Mouse (Mus musculus) adrenal gland, postnatal 14 days (tissue): ENCODE measurements at regions not wholly inside any gene's neighbourhood (a gene's known extent, or its start where the extent isn't known, plus 50 kb on each side); places are given as distances from the start of the nearest gene placed in this dataset.

Experiments
- DNase-seq: peaks from one replicate; pipeline ENCODE4 v3.0.0; 2021; ENCODE audit warnings: mixed read lengths

DNA sequence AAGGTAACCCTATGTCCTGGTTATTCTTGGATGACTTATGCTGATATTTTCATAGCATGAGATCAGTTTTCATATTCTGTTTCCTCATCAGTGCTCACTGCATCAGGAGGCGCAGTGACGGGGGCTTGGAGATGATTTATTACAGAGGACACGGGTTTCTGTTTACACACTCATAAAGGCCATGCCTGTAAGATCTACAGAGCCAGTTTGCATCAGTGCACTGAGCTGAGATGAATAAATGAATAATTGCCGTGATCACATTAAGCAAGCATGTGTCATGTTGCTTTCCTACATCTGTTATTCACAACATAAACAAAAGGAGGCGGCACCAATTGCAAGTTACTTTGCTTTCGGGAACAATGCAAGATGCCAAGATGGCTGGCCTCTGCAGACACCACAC is 271.6 kb downstream of the Rnf144a start:
- no peak for DNase-seq

DNA sequence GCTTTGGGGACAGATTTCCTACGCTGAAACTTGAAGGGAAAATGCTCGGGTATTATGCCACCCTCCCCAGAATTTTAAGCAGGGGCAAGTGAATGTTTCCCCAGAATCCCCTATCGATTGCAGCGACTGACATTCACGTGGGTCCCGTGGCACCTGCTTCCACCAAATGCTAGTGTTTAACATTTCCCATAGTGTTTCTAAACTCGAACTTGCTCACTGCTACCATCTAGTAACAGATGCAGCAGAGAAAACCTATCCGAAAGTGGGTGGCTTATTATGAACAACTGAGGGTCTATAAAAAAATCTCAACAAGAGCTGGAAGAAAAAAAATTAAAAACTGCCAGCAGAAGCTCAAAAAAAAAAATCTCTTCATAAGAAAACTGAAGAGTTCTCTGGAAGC is 284.2 kb downstream of the Rnf144a start:
- no peak for DNase-seq

GRCm38 (mm10) chr12:26130011-26130410 is 285.0 kb downstream of the Rnf144a start:
- DNase-seq = no peak

GRCm38 (mm10) chr12:26129511-26129910 is 285.5 kb downstream of the Rnf144a start:
- no peak for DNase-seq

DNA sequence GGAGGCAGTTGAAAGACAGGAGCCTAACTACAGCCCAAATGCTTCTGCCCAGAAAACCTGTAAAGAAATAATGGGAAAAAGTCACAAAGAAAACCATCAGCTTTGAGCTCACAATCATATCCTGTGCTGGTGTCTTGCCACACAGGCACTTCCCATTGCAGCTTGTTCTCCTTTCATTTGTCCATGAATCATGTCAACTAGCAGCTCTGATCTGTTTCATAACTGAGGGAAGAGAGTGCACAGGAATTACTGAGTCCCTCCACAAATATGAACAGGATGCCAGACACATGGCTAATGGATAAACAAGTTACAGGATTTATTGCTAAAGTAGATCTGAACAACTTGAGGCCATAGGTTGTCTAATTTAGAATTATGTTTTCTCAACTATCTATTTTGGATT is 286.2 kb downstream of the Rnf144a start:
- DNase-seq = no peak

DNA sequence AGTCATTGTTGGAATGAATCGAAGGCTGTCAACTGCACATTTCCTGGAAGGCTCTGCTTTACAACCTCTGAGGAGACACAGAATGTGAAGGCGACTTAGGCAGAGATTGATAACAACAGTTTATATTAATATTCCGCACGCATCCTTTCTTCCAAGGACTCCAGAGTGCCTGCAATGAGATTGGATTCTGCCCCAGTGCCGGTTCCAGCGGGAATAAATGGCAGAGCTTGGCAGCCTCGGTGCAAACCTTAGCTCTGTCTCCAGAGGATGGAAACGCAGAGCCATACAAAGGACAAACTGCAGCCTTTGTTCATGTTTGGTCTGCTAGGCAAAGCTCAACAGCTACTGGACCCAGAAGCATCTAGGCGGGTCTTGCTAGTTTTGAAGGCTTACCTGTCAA is 288.8 kb downstream of the Rnf144a start:
- DNase-seq = peak; percentile 8

GRCm38 (mm10) chr12:26124211-26124610 is 290.8 kb downstream of the Rnf144a start:
- DNase-seq = no peak

DNA sequence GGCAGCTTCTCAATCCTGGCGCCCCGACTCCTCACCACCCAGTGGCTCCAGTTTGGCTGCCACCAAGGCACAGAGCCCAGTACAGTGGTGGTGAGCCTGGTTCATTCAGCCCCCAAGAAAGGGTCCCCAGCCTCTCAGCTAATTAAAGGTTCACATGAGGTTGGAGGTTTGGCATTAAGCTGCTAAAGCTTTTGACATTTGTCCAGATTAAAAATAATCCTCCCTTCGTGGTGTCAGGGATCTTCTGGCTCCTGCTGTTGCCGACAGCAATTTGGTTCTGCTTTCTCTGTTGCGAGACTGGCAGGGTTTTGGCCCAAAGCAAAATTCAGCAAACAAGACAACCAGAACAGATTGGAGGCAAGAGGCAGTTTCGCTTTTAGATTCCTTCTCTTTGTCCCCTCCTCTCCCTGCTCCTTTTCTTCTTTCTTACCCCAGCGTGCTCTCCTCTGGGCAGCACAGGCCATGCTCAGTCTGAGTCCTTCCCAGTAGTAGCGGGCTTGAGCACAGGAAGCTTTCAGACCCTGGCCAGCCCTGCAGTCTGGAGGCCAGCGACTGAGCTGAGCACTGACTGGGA is 299.6 kb downstream of the Rnf144a start:
- no peak for DNase-seq

DNA sequence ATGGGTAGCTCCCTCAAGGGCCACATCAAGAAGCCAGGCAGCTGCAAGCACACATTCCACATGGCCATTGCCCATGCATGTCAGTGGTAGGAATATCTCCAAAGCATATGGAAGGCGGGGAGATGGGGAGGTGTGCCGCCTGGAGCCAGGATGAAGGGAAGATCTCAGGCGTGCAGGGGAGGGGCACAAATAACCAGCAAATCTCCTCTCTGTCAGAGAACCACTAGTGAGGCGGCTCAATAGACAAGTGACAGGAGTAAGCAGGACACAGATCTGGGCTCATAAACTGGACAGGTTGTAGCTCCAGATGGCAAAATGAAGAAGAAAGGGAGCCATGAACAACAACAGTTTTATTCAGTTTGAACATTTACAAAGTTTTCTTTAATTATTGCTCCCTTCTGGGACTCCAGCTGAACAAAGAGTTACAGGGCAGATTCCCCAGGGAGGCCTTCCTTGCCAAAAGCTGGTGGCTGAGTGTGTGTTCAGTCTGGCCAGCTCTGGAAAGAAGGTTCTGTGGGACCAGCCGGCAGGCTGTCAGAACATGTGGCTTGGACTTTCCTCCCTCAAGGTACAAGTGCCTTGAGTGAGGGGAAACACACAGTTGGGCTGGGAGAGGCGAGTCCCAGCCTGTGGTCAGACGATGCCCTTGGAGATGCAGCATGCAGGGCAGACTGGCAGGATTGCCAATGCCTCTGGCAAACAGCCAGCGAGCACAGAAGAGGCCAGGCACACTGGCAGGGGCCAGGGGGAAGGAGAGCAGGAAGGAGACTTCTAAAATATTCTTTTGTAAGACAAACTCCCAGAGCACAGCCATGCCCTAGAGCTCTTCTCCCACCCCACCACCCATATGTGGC is 302.7 kb downstream of the Rnf144a start:
- DNase-seq = peak; percentile 83

- DNase-seq = no peak
Observed at GRCm38 (mm10) chr12:26109866-26110265, 305.2 kb downstream of the Rnf144a start.

DNA sequence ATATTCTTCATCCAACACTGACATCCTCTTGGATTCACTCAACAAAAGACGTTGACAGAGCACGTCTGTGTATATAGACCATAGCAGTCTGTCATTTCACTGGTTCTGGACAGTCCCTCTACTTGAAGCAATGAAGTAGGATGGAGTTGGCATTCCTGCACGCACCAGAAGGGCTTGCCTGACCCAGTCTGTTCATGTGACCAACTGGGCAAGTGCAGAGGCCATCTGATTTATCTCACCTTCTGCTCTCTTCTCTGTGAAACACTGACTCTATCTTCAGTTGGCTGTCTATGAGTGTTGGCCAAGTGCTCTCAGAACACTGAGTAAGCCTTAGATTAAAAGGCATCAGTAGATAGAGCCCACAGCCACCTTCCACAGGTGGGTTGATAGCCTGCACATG is 310.7 kb downstream of the Rnf144a start:
- no peak for DNase-seq

GRCm38 (mm10) chr12:26102384-26102783 is 312.7 kb downstream of the Rnf144a start:
- no peak for DNase-seq

DNA sequence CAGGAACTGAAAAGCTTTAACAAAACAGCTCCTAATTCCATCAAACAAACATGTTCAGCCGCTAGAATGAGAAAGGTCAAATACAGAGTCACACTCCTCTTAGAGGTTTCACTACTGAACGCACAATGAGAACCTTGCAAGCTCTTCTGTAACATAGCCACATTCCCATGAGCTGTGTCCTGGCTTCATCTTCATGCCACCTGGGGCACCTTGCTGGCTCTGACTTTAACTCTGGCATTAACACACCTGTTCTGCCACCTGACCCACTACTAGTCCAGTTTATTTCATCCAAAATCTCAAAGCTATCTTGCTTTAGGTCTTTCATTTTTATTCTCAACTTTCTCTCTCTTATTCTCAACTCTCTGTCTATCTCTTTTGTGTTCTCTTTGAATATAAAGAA is 314.9 kb downstream of the Rnf144a start:
- no peak for DNase-seq

- no peak for DNase-seq
Observed at GRCm38 (mm10) chr12:26099176-26099575, 315.9 kb downstream of the Rnf144a start.

DNA sequence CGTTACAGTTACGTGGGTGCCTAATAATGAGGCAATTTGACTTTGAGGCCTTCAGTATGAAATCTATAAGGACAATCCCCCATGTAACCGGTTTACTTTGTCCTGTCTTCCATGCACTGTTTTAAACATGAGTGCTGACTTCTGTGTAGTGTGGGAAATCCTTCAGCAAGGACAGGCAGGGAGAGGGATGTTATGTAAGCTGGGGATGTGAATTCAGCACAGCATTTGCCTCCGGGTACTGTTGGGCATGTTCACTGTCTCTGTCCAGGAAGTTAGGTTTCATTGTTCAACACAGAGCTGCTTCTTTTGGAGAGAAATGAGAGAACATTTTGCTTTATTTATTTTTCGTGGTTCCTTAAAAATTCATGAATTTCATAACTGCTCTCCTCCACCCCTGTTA is 322.7 kb downstream of the Rnf144a start:
- DNase-seq = no peak

GRCm38 (mm10) chr12:26091865-26092264 is 323.2 kb downstream of the Rnf144a start:
- DNase-seq = no peak

DNA sequence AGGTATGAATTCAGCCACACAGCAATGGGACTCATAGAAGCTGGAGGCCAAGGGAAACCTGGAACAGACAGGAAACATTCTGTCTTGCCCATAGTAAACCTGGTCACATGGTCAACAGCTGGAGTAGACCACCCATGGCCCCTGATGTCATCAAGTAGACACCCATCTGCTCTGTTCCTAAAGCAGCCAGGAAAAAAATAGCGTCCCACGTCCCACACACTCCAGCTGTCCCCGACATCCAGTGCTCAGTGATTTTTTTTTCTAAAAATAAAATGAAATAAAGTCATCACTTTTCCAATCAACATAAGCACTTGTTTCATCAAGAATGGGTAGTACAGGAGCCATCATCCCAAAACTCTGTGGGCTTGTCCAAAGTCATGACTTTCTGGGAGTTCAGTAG is 326.7 kb downstream of the Rnf144a start:
- DNase-seq = no peak

- DNase-seq = no peak
Observed at GRCm38 (mm10) chr12:26086923-26087322, 328.1 kb downstream of the Rnf144a start.

DNA sequence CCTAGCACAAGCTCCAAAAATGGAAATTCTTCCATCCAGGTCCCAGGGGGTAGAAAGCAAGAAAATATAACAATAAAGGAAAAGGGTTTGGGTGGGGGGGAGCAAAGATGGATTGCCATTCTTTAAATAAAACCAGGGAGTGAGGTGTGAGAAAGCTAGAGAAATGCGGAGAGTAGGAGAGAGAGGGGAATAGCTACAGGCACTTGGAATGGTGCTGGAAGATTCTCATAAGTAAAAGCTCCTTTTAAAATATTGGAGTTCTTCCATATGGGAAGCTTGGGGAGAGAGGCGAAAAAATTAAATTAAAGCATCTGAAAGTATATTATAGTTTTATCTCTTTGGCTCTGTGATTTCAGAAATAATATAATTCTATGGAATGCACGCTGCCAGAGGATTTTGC is 328.6 kb downstream of the Rnf144a start:
- no peak for DNase-seq

DNA sequence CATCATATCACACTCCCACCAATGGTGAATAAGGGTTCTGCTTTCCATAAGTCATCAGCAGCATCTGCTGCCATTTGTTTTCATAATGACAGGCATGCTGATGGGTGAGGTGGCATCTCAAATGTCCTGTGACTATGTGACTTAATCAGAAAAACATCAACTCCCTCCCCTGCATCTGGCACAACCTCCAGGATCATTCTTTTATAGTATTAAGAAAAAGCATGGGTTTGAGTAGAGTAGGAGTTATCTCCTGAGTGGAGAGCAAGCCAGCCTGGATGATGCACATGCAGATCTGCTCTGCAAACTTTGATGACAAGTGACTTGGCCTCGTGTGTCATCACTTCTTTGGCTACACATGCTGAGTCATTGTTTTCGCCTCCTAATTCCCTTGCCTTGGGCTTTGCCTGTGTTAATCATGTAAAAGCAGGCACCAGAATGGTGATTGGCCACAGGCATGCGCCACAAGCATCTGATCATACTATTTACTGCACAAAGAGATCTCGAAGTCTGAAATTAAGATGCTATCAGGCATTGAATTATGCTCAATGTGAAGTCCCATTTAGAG is 335.9 kb downstream of the Rnf144a start:
- DNase-seq = peak; percentile 29

- DNase-seq = peak; percentile 5
Observed at GRCm38 (mm10) chr12:26075638-26076254, 339.3 kb downstream of the Rnf144a start.

DNA sequence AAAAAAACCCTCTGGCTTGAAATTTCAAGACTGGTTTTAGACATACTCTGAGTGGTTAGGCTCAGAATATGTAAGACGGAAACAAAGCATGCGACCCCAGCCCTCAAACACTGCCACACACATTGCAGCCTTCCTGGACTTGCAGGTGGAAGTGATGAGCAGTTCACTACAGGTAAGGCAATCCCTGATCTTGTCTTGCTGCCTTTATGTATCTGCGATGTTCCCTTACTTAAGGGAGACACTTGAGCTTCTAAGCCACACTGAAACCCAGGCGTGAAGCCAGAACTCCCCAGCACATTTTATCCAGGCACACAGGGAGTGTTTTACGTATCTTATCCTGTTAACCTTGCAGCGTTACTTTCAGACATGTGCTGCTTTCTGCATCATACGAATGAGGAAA is 342.9 kb downstream of the Rnf144a start:
- DNase-seq = no peak

DNA sequence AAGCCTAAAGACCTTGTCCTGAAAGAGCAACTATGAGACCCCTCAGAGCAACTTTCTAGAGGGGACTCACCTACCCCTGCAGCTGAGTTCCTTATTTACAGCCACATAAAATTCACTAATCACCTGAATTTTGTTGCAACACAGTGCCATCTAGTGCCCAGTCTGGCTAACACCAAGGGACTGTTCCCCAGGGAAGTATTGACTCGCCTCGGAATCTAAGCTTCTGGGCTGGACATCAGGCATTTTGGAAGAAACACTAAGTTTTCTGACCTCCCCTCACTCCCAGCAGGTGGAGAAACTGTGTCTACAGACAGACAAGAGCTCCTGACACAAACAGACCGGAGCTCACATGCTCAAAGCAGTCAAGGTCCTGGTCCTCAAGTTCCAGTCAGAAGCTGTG is 343.4 kb downstream of the Rnf144a start:
- peak; percentile 81 for DNase-seq

- no peak for DNase-seq
Observed at GRCm38 (mm10) chr12:26068685-26069008, 346.4 kb downstream of the Rnf144a start.
